Mouse (Mus musculus) liver, adult (tissue): Measurements from ENCODE around the gene Rgs12.

Experiments used
- GATA4 ChIP-seq: IDR thresholded peaks from 2 replicates; pipeline ENCODE4 v1.6.1; 2014; ENCODE audit warnings: mild to moderate bottlenecking, low read length; ENCODE audit not compliant: insufficient replicate concordance

Gene Rgs12

DNA sequence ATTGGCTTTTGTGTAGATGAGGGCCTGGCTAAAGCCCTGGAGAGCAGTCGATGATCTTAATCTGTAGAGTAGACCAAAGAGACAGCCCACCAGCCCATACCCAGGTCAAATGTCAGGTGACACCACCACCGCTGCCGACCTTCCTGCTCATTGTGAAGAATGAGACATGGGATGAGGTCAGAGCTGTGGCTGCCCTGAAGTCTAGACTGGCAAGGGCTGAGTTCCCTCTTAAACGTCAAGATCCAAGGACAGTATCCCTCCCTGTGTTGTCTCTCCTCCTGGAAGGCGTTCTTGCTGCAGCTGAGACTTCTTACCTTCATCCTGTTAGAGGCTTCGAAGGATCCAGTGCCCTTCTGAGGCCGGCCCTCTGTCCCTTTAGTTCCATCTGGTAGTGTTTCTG is 6.9 kb downstream of the Rgs12 start:
- TF ChIP-seq GATA4: no peak

GRCm38 (mm10) chr5:34957015-34957414 is 7.8 kb downstream of the Rgs12 start:
- TF ChIP-seq GATA4: no peak

- no peak for TF ChIP-seq GATA4
These were observed 10.8 kb downstream of the Rgs12 start for GRCm38 (mm10) chr5:34960021-34960420.

DNA sequence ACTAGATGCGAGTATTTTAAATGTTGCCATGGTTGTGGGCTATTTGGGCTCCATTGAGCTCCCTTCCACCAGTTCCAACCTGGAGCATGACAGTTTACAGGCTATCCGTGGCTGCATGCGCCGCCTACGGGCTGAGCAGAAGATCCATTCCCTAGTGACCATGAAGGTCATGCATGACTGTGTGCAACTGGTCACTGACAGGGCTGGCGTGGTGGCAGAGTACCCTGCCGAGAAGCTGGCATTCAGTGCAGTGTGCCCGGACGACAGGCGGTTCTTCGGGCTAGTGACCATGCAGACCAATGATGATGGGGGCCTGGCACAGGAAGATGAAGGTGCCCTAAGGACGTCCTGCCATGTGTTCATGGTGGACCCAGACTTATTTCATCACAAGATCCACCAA is 16.3 kb downstream of the Rgs12 start:
- no peak for TF ChIP-seq GATA4

- TF ChIP-seq GATA4: no peak
These were observed 19.1 kb downstream of the Rgs12 start for GRCm38 (mm10) chr5:34968386-34968785.

DNA sequence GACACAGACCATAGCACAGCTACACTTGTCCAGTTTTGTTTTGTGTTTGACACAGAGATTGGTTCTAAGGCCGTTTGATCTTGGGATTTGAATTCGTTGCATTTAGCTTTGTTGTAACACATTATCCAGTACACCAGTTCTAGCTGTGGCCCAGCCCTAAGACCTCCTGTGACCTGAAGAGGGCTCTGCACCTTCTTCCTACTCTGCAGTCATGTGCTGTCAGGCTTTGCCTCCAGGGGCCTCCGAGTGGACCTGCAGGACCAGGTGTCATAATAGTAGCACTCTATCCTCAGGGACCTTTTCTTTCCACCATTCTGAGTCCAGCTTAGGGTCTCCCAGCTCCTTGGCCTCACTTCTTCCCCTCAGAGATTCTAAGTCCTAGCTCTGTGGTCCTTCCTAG is 23.2 kb downstream of the Rgs12 start:
- no peak for TF ChIP-seq GATA4

- TF ChIP-seq GATA4: no peak
These were observed 24.5 kb downstream of the Rgs12 start for GRCm38 (mm10) chr5:34973560-34974317.

DNA sequence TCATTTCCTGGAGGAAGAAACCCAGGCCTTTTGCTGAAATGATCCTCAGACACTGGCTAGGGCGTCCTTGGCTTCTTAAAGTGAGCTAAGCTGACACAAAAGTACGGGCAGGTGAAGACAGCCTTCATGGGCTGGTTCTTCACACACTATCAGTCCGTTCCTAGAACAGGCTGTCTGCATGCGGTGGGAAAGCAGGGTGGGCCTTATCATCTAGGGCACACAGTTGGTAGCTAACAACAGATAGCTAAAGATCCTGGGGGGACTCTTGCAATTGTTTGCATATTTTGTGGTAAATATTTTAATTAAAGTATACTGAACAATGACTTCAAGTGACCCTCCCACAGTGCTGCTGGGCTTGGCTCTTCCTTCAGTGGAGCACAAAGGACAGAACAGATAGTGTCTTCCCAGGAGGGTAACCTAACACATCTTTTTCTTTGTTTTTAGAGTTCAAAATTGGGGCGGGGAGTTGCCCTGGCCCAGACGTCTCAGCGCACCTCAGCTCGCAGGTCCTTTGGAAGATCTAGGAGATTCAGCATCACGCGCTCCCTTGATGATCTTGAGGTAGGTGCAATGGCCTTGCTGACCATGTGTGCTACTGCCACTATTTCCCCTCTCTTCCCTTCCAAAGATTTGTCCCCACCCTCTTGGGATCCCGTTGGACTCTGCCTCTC is 25.7 kb downstream of the Rgs12 start:
- TF ChIP-seq GATA4: no peak

GRCm38 (mm10) chr5:34976540-34977292 is 27.5 kb downstream of the Rgs12 start:
- TF ChIP-seq GATA4: no peak

DNA sequence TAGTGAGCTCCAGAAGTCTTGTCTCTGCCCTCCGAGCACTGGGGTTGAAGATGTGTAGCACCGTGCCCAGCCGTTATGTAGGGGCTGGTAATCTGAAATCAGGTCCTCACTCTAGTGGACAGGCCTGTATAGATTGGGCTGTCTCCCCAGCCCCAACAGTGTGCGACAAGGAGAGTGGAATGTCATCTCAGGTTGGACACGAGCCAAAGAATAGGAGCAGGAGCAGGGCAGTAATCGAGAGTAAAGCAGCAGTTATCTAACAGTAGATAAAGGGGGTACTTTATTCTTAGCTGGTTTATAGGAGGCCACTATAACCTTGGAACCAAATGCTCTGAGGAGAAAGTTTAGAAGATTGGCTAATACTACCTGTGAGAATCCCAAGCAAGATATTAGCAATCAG is 30.9 kb downstream of the Rgs12 start:
- no peak for TF ChIP-seq GATA4

- no peak for TF ChIP-seq GATA4
These were observed 32.5 kb downstream of the Rgs12 start for GRCm38 (mm10) chr5:34981734-34982133.

GRCm38 (mm10) chr5:34984933-34985332 is 35.7 kb downstream of the Rgs12 start:
- TF ChIP-seq GATA4: no peak

DNA sequence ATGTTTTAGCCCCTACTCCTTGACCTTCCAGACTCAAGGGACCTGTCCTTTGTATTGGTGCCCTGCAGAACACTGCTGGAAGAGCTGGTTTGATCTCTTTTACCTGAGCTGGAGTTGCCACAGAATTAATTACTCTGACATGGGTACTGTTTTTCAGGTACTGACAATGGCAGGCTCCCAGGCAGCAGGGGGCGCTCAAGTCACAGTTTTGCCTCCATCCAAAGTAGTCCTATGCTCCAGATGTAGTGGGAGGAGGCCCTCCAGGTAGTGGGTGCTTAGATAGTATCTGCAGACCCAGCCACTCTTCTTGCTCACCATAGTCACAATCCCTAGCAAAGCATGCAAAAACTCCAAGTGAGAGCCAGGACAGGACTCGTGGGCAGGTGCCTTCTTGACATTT is 36.6 kb downstream of the Rgs12 start:
- no peak for TF ChIP-seq GATA4

DNA sequence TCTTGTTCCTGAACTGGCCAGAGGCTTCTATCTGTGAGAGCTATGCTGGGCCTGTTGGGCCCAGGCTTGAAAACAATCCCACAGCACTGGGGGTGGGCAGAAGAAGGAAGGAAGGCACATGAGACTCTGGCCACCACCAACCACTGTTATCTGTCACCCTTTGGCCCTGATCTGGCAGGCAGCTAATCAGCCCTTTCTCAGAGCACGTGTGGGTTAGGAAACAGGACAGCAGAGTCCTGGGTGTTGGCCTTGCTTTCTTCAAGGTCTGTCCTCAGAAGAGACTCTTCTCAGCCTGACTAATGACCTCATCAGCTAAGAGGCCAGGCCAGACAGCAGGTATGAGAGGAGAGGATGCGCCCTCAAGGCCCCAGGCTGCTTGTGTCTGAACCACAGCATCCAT is 38.2 kb downstream of the Rgs12 start:
- peak; percentile 81; the same call in 1 of the 2 replicates for TF ChIP-seq GATA4

DNA sequence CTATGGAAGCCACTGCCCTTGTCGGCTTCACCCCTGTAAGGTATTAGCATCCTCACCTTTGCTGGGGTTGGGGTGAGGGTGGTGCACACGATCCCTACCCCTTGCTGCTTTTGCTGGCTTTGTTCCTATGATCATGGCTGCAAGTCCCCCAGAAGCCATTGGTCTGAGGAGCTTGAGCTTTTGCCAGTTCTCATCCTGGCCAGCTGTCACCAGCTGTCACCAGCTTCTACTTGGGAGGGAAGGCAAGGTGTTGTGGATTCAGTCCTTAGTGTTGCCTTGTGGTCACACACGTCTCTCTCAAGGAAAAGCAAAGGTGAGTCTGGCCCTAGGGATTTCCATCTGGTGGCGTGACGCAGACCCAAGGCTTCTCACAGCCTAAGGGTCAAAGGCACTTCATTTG is 39.4 kb downstream of the Rgs12 start:
- TF ChIP-seq GATA4: no peak

- TF ChIP-seq GATA4: no peak
These were observed 40.1 kb downstream of the Rgs12 start for GRCm38 (mm10) chr5:34989321-34989772.
